Mouse (Mus musculus) testis, adult 2 months (tissue): ENCODE measurements around the gene Msx2.

ENCODE experiments used
- CTCF ChIP-seq: fragments of 200-500 bp; IDR thresholded peaks from 2 replicates; pipeline ENCODE4 v1.5.1; 2012; ENCODE audit warnings: low read depth, mild to moderate bottlenecking, inconsistent platforms, low read length, moderate library complexity; ENCODE audit not compliant: control insufficient read depth, insufficient read depth, insufficient replicate concordance
- POLR2A ChIP-seq: fragments of 200-500 bp; IDR thresholded peaks from 2 replicates; pipeline ENCODE4 v1.6.1; 2012; ENCODE audit warnings: low read depth, mild to moderate bottlenecking, inconsistent platforms, low read length, moderate library complexity; ENCODE audit not compliant: control insufficient read depth

DNA sequence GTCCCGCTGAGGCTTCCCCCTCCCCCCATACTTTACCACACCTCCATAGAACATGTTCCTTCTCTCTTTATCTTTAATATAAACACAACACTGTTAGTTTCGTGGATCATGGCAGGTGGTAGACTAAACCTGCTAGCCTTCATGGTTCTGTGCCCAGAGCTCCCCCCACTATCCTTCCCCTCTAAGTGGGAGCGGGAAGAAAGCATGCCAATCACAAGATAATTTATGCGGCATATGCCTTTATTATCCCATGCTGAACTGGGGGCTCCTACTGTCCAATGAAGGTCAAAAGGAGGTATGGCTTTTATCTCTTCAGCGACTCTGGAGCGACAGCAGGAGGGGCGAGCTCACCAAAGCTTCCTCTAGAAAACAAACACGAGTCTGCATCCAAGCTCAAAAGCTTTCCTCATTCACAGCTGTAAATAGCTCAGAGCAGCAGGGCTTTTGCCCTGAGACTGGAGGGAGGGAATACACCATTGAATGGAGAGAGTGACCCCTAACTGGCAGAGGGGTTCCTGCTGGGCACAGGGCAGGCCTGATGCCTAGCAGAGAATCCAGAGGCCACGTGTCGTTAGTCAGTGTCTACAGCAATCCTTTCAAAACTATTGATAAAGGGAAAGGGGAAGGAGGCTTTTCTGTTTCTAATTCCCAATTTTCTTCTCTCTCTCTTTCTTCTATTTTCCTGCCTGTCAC is 28.8 kb upstream of the Msx2 start:
- TF ChIP-seq POLR2A: no peak
- TF ChIP-seq CTCF: no peak
